Mouse (Mus musculus) liver, adult (tissue): Measurements from ENCODE around the gene Bpgm.

Experiments
- GATA4 ChIP-seq: IDR thresholded peaks from 2 replicates; pipeline ENCODE4 v1.6.1; 2014; ENCODE audit warnings: mild to moderate bottlenecking, low read length; ENCODE audit not compliant: insufficient replicate concordance

Gene Bpgm

DNA sequence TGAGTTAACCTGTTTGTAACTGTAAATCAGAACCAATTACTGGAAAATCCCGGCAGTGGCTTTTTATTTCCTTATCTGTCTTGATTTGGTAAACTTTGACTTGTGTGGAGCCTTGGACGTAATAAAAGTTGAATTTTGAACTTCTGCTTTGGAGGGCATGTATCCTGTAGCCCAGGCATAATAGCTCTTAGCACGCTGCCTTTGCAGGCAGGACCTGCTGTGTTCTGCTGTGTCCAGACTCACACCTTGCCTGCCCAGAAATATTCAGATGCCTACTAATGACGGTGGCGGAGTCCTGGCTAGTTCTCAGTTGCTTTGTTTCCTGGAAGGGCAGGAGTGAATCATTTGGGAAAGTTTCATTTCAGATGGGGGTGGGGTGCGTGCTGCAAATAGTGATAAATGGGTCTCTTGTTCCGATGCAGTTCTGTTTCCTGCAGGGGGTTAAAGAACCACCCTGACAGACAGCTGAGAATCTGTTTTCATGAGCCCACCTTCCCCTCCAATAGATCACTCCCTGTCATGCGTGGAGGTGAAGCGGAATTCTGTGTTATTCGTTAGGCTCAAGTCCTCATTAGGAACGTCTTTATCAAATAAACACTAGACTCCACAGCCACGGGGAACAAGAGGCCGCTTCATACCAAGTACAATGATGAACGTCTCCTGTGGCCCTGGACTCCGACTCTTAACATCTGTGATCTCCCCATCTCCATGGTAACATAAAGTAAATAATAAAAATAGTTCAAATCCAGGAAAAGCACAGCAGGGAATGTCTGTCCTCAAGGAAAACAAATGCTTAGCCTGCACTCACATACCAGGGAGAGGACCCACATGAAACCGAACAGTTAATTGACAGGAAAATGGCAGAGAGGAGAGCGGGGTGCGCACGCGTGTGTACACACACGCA lies 67.5 kb downstream of the Bpgm start:
- no peak for TF ChIP-seq GATA4

DNA sequence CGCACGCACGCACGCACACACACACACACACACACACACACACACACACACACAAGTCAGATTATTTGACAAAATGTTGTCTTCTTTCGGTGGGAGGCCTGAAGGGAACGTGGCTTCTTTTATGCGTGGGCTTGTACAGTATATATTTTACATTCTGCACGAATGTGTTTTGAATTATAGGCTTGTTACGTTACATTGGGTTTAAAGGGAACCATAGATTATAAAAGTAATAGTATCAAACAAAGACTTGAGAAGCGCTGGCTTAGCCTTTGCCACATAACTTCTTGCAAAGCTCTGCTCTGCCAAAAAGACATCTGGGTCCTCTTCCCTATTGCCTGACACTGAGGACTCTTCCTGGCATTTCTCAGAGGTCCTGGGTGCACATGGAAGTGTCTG lies 68.2 kb downstream of the Bpgm start:
- TF ChIP-seq GATA4 = no peak

DNA sequence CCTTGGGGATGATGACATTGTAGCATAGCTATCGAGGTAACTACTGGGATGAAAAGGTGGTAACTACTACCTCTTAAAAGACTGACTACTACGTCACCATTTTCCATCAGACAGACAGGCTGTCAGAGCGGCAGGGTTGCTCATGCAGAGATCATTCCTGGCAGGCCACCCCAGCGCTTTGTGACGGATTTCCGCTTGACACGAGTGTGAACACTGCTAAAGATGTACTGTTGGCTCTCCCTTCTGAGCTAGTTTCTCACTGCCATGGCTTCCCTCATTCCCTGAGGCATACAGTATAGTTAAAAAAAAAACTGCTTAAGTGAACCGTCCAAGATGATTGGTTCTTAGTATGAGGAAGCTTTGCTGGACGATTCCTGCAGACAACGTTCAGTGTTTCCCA lies 69.3 kb downstream of the Bpgm start:
- TF ChIP-seq GATA4 = no peak

DNA sequence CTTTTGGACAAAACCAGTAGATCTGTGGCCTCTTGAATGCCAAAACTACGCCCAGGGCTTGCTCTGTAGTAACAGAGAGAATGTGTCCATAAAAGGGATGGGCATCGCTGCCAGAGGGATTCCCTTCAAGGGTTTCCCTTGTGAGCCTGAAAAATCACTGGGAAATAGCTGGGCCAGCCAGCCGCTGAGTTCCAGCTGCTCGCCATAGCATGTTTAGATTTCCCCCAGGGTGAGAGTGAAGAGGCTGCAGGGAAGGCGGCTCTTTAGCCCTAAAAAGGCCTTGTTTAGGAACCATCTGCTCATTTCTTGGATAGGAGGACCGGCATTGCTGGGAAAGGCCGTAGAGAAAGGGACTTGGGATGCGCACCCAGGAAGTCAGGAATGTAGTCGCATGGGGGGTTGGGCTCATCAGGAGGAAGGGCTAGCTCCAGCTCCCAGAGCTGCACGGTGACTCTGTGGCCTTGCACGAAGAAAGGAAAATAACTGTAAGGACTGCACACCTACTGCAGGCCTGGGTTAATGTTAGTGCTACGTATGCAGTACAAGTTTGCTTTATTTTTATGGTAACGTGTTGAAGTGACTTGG lies 72.5 kb downstream of the Bpgm start:
- no peak for TF ChIP-seq GATA4

DNA sequence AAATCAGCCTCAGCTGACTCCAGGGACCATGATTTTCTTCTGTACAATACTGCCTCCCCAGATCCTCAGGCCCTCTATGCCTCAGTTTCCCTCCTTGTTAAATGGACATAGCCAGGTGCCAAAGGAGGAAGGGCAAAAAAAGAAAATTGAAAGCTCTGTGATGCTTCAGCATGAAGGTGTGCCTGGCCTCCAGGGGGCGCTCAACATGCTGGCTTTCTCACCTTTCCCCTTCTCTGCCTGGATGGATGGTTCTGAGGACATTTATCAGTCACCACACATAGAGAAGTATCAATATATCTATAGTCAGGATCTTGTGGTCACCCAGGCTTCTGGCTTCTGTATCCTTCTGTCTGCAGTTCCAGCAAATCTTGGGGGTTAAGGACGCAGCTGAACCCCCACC lies 73.0 kb downstream of the Bpgm start:
- TF ChIP-seq GATA4 = no peak

DNA sequence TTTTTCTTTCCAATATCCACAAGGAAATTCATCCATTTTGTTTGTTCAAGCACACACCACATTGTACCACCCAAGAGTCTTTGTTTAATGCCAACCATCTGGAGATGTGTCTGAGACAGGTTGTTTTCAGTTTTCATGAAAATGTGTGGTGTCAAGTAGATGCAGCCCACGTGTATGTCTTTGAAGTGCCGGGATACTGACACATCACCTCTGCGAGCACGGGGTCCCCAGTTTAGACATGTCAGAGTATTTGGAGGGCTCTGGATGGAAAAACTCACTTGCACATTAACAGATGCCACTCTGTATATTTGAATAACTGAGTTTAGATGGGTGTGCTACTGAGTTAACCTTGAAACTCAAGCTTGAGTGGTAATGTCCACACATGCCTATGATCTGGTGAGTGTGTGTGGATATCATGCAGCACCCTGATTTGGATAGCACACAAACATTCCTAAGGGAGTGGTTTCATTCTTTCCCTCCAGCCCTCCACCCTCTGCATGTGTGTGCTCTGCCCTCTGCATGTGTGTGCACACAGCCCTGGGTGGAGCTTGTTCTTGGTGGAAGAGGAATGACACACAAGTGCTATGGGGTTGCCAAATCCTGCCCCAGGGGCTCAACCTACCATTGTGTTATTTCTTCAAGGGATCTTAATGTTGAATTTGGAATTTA lies 76.6 kb downstream of the Bpgm start:
- TF ChIP-seq GATA4 = no peak

DNA sequence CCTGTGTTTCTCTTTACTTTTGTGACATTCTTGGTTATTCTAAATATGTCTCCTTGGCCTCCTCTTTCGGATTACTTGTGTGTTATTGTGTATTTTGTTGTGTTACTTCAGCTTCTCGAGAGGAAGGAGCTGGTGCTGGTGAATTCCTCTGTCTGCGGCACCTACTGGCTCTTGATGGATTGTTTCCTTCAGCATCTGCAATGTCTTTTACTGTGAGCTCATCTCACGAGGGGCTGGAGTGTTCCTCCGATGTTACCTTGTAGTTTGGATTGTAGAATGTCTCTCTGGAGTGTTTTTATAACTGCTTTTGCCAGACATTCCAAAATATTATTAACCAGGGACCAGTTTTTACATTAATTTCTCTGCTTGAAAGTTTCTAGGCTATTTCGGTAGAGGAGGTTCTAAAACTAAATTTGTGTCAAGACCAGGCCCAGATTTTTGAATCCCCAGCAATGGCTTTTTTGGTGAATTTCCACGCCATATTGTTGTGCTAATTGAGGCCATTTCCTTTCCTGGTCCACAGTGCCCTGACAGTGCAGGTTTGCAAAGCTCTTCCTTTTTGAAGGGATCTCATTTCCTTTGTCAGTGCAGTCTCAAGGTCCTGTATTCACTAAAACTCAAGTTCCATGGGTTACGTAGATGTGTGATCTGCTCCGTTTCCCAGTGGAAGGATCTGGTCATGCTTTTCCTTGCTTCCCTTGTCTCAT lies 78.4 kb downstream of the Bpgm start:
- TF ChIP-seq GATA4 = no peak
